Mouse (Mus musculus): ENCODE data around the gene Zfp541.

Zfp541 gene

DNA sequence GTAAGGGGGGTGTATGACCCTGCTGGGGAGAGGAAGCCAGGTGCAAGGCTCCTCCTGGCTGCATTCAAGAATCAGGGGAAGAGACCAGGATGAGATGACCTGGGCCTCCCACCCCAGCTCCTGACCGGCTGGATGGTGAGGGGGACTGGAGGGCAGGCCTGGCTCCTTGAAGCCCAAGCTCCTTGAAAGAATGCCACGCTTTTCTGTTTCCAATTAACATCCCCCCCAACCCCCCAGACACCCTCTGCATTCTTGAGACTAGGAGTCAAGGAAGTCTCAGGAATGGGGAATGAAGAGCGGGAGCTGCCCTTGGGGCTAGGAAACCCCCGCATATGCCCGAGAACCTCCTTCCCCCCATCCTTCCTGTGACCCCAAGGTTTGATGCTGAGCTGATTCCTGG is 17.1 kb upstream of the Zfp541 start:
- DNase-seq (ENCODE audit: low spot score in 2 of 2): no peak

GRCm38 (mm10) chr7:16045538-16045937 is 16.1 kb upstream of the Zfp541 start:
- DNase-seq (ENCODE audit: low spot score in 2 of 2): no peak

GRCm38 (mm10) chr7:16046101-16046480 is 15.5 kb upstream of the Zfp541 start:
- peak in 1 of 2 experiments; percentile 36 for DNase-seq (ENCODE audit: low spot score in 2 of 2)

DNA sequence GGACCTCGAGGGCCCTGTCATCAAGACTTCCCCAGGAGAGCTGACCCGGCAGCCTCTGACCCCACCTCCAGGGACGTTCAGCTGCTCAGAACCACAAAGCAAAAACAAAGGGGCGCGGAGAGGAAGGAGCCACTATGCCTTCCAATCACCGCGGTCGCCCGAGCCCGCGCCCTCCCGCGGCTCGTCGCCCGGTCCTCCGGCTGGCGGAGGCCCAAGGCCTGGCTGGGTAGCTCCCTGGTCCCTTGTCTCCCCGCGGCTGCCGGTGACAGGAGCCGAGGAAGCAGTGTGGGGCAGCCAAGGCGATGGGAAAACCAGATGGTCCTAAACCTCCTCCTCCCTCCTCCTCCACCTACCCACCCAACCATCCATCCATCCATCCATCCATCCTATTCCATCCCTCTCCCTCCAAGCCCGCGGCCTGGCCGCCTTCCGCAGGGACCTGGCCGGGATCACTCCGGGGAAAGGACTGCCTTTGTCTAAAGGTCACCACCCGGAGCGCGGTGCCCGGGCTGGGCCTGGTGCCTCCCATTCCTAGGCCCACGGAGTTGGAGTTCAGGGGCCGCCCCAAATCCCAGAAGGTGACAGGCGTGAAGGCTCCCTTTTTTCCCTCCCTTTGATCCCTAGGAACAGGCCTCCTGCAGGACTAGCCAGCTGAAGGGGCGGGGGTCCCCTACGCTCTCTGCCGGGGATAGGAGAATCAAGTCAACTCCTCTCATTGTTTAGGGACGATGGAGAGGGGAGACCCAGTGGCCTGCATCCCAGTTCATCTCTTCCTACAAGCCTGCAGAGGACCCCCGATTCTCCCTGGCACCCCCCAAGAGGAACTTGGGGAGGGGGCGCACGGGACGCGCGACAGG is 14.9 kb upstream of the Zfp541 start:
- DNase-seq (ENCODE audit: low spot score in 2 of 2): peak in 1 of 2 experiments; percentile 55

DNA sequence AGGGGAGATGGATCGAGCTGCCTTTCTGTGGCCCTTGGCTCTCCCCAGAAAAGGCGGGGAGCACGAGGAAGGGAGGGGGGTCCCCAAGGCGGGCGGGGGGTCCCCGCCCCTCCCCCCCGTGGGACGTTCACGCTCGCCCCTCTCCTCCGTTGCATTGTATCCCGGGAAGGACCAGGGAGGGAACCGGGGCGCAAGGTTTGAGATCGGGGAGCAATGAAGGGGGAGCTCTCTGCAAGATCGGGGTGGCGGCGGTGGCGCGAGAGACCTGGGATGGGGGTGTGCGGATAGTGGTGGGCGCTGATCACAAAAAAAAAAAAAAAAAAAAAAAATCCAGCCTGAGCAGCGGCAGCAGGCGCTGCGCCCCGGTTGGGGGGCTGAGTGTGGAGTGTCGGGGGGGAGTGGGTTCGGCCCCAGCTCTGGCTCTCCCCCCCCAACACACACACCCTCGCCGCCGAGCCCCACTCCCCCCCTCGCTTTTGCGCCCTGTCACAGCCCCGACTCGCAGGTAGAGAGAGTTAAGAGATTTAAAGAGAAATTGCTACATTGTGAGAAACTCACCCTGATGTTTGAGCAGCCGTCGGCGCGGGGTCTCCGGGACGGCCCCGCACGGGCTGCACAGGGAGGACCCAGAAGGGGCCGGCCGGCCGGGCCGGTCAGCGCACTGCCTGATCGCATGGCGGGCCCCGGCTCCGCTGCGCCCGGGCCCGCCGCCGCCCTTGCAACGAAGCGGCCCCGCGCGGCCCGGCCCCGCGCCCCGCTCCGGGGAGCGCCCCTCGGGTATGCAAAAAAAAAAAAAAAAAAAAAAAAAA is 14.1 kb upstream of the Zfp541 start, which contains the start of gene Bicra:
Gene Bicra, minus strand, starts transcription at position 584 of the 809 bp plus-strand sequence.
- DNase-seq (ENCODE audit: low spot score in 2 of 2): peak; percentile 88

GRCm38 (mm10) chr7:16048164-16048564 is 13.4 kb upstream of the Zfp541 start:
- DNase-seq (ENCODE audit: low spot score in 2 of 2): peak; percentile 95 to 96

- DNase-seq (ENCODE audit: low spot score in 2 of 2): no peak
Observed at GRCm38 (mm10) chr7:16048675-16049575, 12.7 kb upstream of the Zfp541 start.

DNA sequence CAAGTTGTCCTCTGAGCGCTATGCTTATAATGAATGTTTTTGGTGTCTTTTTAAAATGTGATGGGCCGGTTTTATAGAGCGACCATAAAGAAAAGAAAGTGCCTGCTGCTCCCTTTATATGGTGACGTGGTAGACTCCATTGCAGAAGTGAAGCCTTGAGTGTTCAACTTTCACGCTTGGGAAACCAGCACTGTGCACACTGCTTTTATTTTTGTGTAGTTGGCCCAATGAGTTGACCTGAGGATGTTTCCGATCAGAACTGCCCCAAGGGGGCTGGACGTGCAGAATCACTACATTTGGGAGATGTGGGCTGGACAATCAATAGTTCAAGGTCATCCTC is 12.1 kb upstream of the Zfp541 start:
- DNase-seq (ENCODE audit: low spot score in 2 of 2): no peak

DNA sequence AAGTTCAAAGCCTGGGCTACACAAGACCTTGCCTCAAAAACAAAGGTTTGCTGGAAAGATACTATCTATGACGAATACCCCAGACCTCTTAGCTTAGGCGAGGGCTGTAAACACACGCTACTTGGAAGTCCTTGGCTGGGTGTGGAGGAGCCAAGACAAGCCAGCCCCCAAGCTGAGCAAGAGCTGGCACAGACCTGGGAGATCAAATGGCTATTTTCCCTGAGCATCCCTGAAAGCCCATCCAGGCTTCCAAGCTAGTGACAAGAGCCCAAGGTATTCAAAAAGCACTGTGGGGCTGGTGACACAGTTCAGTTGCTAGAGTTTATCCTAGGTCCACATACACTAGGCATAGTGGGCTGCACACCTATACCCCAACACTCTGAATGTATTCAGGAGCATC is 11.0 kb upstream of the Zfp541 start:
- no peak for DNase-seq (ENCODE audit: low spot score in 2 of 2)

- DNase-seq (ENCODE audit: low spot score in 2 of 2): peak; percentile 61 to 75
Observed at GRCm38 (mm10) chr7:16051883-16052595, 9.6 kb upstream of the Zfp541 start.

DNA sequence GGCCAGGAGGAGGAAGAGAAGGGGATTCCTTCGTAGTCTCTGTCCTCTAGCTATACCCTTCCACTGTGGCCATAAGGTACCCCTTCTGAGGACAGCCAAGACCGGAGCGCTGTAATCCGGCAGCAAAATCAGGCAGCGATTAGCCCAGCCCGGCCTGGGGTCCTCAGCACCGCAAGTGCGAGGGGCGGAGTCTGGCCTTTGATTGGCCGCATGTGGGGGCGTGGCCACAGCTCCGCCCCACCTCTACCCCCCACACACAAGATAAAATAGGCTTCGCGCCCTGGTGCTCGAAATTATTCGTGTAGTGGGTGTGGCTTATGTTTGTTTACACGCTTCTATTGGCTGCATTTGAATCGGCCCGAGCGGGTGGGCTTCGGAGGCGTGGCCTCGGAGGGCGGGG is 8.9 kb upstream of the Zfp541 start:
- peak; percentile 94 to 96 for DNase-seq (ENCODE audit: low spot score in 2 of 2)

GRCm38 (mm10) chr7:16053105-16053504 is 8.5 kb upstream of the Zfp541 start:
- no peak for DNase-seq (ENCODE audit: low spot score in 2 of 2)

- DNase-seq (ENCODE audit: low spot score in 2 of 2): no peak
Observed at GRCm38 (mm10) chr7:16054966-16055365, 6.6 kb upstream of the Zfp541 start.

- no peak for DNase-seq (ENCODE audit: low spot score in 2 of 2)
Observed at GRCm38 (mm10) chr7:16055665-16056064, 5.9 kb upstream of the Zfp541 start.

- no peak for DNase-seq (ENCODE audit: low spot score in 2 of 2)
Observed at GRCm38 (mm10) chr7:16056459-16057135, 5.0 kb upstream of the Zfp541 start.

DNA sequence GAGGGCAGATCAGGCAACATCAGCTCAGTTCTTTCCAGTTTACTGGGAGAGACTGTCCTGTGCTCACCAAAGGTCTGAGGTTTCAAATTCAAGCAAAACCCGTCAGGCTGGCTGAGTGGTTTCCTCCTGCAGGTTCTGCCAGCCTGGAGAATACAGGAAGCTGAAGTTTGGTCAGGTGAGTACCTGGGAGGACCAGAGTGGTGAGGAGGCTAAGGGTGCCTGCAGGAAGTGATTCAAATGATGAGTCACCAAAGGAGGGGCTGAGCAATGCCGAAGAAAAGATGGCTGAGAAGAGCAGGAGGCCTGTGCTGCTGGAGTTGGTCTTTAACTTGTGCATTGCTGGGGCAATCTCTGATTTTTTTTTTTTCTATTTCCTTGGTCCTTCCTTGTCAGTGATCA is 4.5 kb upstream of the Zfp541 start:
- DNase-seq (ENCODE audit: low spot score in 2 of 2): no peak

GRCm38 (mm10) chr7:16062099-16062420 is 446 bp downstream of the Zfp541 start:
- no peak for DNase-seq (ENCODE audit: low spot score in 2 of 2)

DNA sequence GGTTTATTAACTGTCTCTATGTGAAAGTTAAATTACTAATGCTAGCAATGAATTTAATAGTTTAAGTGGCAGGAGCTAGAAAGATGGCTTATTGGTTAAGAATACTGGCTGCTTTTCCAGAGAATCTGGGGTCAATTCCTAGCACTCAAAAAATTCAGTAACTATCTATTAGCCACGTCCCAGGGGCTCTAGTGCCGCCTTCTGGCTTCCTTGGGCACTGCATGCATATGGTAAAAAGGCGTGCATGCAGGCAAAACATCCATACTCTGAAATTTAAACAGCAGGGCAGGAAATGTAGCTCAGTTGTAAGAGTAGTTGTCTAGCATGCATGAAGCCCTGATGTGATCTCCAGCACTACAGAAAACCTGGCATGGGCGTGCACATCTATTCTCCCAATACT is 1.9 kb downstream of the Zfp541 start:
- no peak for DNase-seq (ENCODE audit: low spot score in 2 of 2)

- DNase-seq (ENCODE audit: low spot score in 2 of 2): no peak
Observed at GRCm38 (mm10) chr7:16070846-16071245, 9.2 kb downstream of the Zfp541 start.

- no peak for DNase-seq (ENCODE audit: low spot score in 2 of 2)
Observed at GRCm38 (mm10) chr7:16071906-16072305, 10.3 kb downstream of the Zfp541 start.

GRCm38 (mm10) chr7:16079947-16080346 is 18.3 kb downstream of the Zfp541 start:
- no peak for DNase-seq (ENCODE audit: low spot score in 2 of 2)

Measured in urinary bladder, postnatal 4 days (tissue).